Mouse (Mus musculus) cerebellum, postnatal 10 days (tissue): Measurements from ENCODE around the gene Cdk19.

Experiments
- DNase-seq, 2 experiments: peaks; one replicate each; pipeline ENCODE4 v3.0.0; 2021; ENCODE audit warnings: mixed read lengths in 2 of 2

Cdk19 gene

GRCm38 (mm10) chr10:40349631-40350177 is 10.3 kb downstream of the Cdk19 start:
- peak; percentile 75 to 76 for DNase-seq

DNA sequence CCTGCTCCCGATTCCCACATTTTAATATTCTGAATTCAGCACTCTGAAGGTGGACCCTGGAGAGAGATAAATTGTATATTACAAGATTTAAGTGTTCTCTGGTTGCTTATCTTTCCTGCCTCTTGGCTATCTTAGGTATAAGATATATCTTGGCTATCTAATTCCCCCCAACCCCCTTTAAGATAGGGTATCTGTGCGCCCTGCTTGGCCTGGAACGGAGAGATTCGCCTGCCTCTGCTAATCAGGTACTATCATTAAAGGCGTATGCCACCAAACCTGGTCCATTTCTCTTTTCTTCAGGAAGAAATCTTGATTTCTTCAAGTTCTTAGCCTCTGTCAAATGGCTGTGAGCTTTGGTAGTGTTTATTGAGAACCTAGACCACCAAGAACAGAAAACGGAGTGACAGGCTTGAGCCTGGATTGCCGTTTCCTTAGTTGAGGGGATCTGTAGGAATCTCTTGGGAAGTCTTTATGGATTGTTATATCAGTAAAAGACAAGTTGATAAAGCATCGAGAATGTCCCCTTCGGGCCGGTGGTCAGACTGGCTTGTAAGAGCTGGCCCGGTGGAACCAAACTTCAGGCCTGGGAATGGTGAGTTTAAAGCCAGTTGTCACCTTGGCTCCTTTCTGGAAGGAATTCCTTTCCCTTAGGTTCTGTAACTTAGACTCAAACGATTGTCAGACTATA is 11.0 kb downstream of the Cdk19 start:
- DNase-seq = no peak

DNA sequence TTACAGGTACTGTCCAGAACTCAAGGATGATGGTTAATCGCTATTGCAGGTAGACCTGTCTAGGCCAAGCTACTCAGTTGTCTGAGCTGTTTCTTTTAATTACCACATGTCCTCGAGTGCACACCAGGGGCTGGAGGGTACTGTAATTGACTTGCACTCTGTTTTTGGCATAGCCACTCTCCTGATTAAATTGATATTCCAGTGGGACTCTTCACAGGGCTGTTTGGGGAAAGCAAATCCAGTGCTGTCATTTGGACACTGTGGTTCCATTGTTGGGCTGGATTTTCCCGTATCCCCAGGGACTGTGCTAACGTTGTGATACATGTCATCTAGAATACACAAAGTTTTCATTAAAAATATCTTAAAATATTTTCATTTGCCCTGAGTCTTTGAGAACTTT is 11.8 kb downstream of the Cdk19 start:
- peak in 1 of 2 experiments; percentile 27 for DNase-seq

DNA sequence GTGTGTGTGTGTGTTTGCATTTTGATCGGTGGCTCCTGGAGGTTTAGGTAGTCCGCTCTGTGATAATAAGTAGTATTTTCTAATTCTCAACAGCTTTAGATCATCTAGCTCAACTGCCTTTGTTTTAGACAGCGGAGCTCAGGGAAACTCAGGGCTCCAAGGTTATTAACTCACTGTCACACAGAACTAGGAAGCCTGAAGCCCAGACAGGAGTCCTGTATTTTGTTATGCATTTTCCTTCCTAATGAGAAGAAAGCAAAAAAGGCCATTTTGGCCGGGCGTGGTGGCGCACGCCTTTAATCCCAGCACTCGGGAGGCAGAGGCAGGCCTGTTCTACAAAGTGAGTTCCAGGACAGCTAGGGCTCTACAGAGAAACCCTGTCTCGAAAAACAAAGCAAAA is 14.7 kb downstream of the Cdk19 start:
- no peak for DNase-seq

- no peak for DNase-seq
Measured at GRCm38 (mm10) chr10:40354556-40354955, 15.2 kb downstream of the Cdk19 start.

- no peak for DNase-seq
Measured at GRCm38 (mm10) chr10:40358166-40358565, 18.8 kb downstream of the Cdk19 start.

DNA sequence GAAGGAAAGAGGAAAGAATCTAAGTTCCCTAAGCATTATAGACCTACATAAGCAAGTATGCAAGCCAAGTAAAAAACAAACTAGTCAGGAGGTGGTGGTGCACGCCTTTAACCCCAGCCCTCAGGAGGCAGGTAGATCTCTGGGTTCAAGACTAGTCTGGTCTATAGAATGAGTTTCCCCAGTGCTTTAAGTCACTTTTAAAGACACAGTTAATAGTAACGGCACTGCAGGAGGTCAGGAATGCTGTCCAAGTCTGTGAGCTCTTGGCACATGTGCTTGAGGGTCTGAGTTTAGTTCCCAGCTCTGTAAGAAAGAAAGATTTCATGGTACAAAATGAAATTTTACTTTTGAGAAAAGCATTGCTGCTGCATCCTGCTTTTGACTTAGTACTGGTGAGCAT is 19.8 kb downstream of the Cdk19 start:
- no peak for DNase-seq

GRCm38 (mm10) chr10:40363004-40363403 is 23.6 kb downstream of the Cdk19 start:
- no peak for DNase-seq

DNA sequence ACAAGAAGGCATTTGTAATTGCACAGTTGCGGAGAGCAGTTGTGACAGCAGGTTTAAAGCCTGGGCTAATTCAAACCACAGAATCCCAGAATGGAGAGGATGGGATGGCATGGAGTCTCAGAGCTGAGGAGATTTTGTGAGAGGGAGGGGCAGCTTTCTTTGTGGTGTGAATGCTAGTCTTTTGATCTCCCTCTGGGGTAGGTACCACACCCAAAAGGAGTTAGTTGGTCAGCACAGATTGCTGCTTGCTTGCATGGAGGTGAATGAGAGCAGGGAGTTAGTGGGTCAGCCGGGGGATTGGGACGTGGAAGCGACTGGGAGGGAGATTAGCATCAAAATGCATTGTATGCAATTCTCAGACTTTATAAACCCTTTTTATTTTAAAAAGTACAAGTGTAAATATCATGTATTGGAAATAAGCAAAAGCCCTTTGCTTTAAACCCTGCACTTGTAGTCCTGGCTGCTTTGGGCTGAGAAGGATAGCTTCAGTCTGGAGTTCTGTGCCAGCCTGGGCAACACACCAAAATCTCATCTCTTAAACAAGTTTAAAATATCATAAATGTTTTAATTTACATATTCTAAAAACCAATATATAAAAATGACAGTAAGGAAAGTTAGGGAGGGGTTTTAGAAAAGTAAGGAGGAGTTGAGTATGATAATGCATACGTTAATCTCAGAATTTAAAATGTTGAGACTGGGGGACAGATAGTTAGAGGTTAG is 25.4 kb downstream of the Cdk19 start:
- DNase-seq = no peak

- DNase-seq = peak in 1 of 2 experiments; percentile 35
Measured at GRCm38 (mm10) chr10:40365991-40366390, 26.6 kb downstream of the Cdk19 start.

DNA sequence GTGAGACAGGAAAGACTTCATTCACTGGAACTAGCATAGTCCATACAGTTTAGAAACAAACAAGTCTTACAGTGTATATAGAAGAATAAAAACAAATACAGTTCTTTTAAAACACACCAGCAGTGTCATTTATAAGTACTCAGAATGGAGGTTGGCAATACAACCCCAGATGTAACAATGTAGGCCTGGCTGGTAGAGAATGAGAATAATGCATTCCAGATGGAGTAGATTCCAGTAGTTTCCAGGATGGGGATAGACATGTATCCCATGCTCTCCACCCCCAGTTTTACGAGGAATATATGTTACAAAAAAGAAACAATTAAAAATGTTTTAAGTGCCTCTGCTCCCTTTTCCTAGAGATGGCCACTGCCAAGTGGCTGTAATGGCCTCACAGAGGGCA is 29.2 kb downstream of the Cdk19 start:
- no peak for DNase-seq

GRCm38 (mm10) chr10:40370156-40370555 is 30.8 kb downstream of the Cdk19 start:
- DNase-seq = no peak

- no peak for DNase-seq
Measured at GRCm38 (mm10) chr10:40371184-40371913, 32.0 kb downstream of the Cdk19 start.

DNA sequence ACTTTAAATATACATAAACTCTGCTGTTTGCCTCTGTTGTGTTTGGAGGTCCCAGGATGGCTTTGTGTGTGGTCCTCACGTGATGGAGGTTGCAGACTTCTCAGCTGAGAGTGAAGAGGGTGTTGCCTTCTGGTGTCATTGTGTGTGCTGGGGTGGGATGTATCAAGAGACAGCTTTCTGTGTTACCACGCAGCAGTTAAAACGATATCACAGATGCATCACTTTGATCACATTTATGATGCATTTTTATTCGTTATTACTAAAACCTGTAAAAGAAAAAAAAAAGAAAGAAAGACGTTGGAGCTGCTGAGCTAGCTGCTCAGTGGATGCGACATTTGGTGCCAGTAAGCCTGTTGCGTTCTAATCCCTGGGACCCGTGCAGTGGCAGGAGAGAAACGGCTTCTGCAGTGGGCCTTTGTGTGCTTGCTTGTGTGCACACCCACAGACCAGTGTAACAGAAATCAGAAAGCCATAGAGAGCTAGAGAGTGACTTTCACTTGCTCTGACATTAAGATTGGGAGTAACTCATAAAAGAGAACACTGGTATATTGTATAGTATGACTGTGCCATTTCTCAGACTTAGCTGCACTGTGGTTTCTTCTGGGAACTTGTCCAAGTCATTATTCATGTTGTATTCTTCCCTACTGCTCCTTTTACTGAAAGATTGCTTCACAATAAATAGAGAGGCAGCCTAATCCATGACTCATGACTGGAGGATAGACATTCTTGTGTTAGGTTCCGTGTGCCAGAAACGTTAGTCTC is 32.7 kb downstream of the Cdk19 start:
- DNase-seq = peak; percentile 56 to 65

DNA sequence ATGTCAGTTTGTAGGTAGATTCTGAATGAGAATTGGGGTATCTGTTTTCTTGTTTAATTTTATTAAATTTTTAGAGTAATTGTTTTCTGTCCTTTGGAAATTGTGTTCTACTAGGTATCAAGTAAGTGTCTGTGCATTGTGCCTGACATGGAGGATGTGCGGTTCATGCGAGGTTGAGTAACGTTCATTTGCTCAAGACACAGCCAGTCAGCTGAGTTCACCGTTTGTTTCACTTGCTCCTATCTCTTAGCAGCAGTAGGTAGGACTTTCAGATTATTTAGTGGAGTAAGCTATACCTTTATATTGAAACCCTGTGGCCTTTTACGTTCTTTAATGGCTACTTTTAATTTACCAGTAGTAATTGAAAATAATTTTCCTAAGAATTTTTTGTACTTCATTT is 34.4 kb downstream of the Cdk19 start:
- DNase-seq = no peak

- peak; percentile 33 to 34 for DNase-seq
Measured at GRCm38 (mm10) chr10:40374828-40375227, 35.5 kb downstream of the Cdk19 start.

DNA sequence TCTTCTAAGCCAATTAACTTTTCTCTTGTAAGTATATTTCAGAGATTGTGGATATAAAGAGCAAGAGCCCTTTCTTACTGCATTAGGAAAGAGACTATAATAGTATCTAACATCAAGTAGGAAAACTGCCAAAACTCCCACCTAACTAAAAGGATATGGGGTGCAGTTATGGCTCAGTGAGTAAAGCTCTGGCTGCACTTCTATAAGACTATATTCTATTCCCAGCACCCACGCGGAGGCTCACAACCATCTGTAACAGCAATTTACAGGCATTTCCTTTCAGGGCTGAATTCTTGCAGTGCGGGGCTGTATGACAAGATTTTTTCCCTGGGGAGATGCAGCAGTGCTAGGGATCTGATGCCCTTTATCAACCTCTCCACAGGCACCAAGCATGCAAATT is 36.9 kb downstream of the Cdk19 start:
- no peak for DNase-seq

- DNase-seq = no peak
Measured at GRCm38 (mm10) chr10:40378284-40378683, 38.9 kb downstream of the Cdk19 start.

DNA sequence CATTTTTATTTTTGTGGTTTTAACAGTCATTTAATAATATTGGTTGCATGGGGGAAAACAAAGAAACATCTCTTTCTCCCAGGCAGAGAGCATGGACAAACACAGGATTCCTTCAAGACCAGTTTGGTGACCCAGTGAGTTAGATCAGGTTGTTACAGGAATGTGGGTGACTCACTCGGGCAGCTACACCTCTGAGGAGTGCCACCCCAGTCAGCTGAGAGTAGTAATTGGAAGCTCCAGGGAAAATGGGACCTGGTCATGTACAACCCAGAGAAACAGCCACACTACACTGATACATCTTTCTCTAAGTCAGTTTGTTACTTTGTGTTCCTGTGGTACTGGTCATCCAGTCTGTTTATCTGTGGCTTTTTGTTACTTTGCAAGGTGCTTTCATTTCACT is 40.3 kb downstream of the Cdk19 start:
- no peak for DNase-seq

GRCm38 (mm10) chr10:40385397-40385796 is 46.0 kb downstream of the Cdk19 start:
- no peak for DNase-seq

GRCm38 (mm10) chr10:40386126-40386525 is 46.8 kb downstream of the Cdk19 start:
- DNase-seq = no peak

- DNase-seq = peak in 1 of 2 experiments; percentile 25
Measured at GRCm38 (mm10) chr10:40393447-40394143, 54.2 kb downstream of the Cdk19 start.
